Mouse (Mus musculus) thymus, postnatal 10 days (tissue): ENCODE measurements at regions not wholly inside any gene's neighbourhood (a gene's known extent, or its start where the extent isn't known, plus 50 kb on each side); places are given as distances from the start of the nearest gene placed in this dataset.

Experiments
- DNase-seq, 2 experiments: peaks; one replicate each; pipeline ENCODE4 v3.0.0; 2021; ENCODE audit warnings: low spot score in 2 of 2

- DNase-seq, result no peak
These were observed 333.3 kb downstream of the Insc start for GRCm38 (mm10) chr7:115076781-115077180.

GRCm38 (mm10) chr7:115084711-115085380 lies 341.4 kb downstream of the Insc start:
- DNase-seq, result no peak

- no peak for DNase-seq
These were observed 343.3 kb downstream of the Insc start for GRCm38 (mm10) chr7:115086542-115087448.

GRCm38 (mm10) chr7:115092481-115093050 lies 349.1 kb downstream of the Insc start:
- DNase-seq, result no peak

- no peak for DNase-seq
These were observed 362.5 kb downstream of the Insc start for GRCm38 (mm10) chr7:115106041-115106440.

- DNase-seq, result no peak
These were observed 368.8 kb downstream of the Insc start for GRCm38 (mm10) chr7:115112282-115112681.

- no peak for DNase-seq
These were observed 379.8 kb downstream of the Insc start for GRCm38 (mm10) chr7:115123283-115123682.

- no peak for DNase-seq
These were observed 385.5 kb downstream of the Insc start for GRCm38 (mm10) chr7:115129001-115129400.

GRCm38 (mm10) chr7:115131259-115131969 lies 387.9 kb downstream of the Insc start:
- DNase-seq, result no peak

- DNase-seq, result no peak
These were observed 388.6 kb downstream of the Insc start for GRCm38 (mm10) chr7:115131970-115132551.

- no peak for DNase-seq
These were observed 389.1 kb downstream of the Insc start for GRCm38 (mm10) chr7:115132595-115132994.

GRCm38 (mm10) chr7:115134926-115135575 lies 391.6 kb downstream of the Insc start:
- DNase-seq, result no peak

GRCm38 (mm10) chr7:115140286-115140685 lies 396.8 kb downstream of the Insc start:
- no peak for DNase-seq

- DNase-seq, result no peak
These were observed 398.7 kb downstream of the Insc start for GRCm38 (mm10) chr7:115142163-115142562.

GRCm38 (mm10) chr7:115144947-115145346 lies 401.5 kb downstream of the Insc start:
- no peak for DNase-seq

GRCm38 (mm10) chr7:115147352-115147977 lies 404.0 kb downstream of the Insc start:
- DNase-seq, result no peak

GRCm38 (mm10) chr7:115153291-115153690 lies 409.8 kb downstream of the Insc start:
- no peak for DNase-seq

- no peak for DNase-seq
These were observed 410.4 kb downstream of the Insc start for GRCm38 (mm10) chr7:115153764-115154509.

- DNase-seq, result no peak
These were observed 426.5 kb downstream of the Insc start for GRCm38 (mm10) chr7:115170023-115170422.

- no peak for DNase-seq
These were observed 426.9 kb downstream of the Insc start for GRCm38 (mm10) chr7:115170439-115170838.
